Mouse (Mus musculus) midbrain, embryonic 11.5 days (tissue): Measurements from ENCODE around the gene Cpsf2. TPM values are rescaled to one million over a fixed set of nuclear protein-coding genes. Genes with fewer than 3 reads are reported as not detected.

Experiments used
- ATAC-seq: fragments of 200-750 bp; cut with Nextera tagmentation; 2 replicates; pipeline ENCODE4 v1.8.0; 2017; ENCODE audit warnings: moderate TSS enrichment, moderate library complexity; ENCODE audit not compliant: low FRiP score
- DNase-seq: peaks from one replicate; pipeline ENCODE4 v3.0.0; 2015; ENCODE audit warnings: low spot score; ENCODE audit errors: missing footprints
- H3K27ac ChIP-seq: fragments of 300-500 bp; sonication (generic); 2 replicates; pipeline ENCODE4 v1.5.1; 2014; ENCODE audit warnings: low read depth, low read length
- H3K27me3 ChIP-seq: fragments of 300-500 bp; sonication (generic); 2 replicates; pipeline ENCODE4 v1.6.1; 2014; ENCODE audit warnings: mild to moderate bottlenecking, low read length, moderate library complexity, mixed read lengths; ENCODE audit not compliant: control insufficient read depth, insufficient read depth
- H3K36me3 ChIP-seq: fragments of 300-500 bp; sonication (generic); 2 replicates; pipeline ENCODE4 v1.6.1; 2014; ENCODE audit warnings: mild to moderate bottlenecking, low read length, moderate library complexity, mixed read lengths; ENCODE audit not compliant: control insufficient read depth, insufficient read depth
- H3K4me1 ChIP-seq: fragments of 300-500 bp; sonication (generic); 2 replicates; pipeline ENCODE4 v1.6.1; 2014; ENCODE audit warnings: low read length; ENCODE audit not compliant: control insufficient read depth, insufficient read depth
- H3K4me2 ChIP-seq: fragments of 300-500 bp; sonication (generic); 2 replicates; pipeline ENCODE4 v1.6.1; 2014; ENCODE audit warnings: mild to moderate bottlenecking, moderate library complexity
- H3K4me3 ChIP-seq: fragments of 300-500 bp; sonication (generic); 2 replicates; pipeline ENCODE4 v1.5.1; 2014; ENCODE audit warnings: low read depth, low read length
- H3K9ac ChIP-seq: fragments of 300-500 bp; sonication (generic); 2 replicates; pipeline ENCODE4 v1.6.1; 2014; ENCODE audit warnings: low read length
- H3K9me3 ChIP-seq: fragments of 300-500 bp; sonication (generic); 2 replicates; pipeline ENCODE4 v1.6.1; 2016; ENCODE audit warnings: low read length; ENCODE audit not compliant: control insufficient read depth
- WGBS: fragments of 180-500 bp; shearing (Covaris S2); extraction: QIAGEN DNeasy Blood & Tissue Kit; methylation state at CpG from one replicate; pipeline ENCODE4 v1.1.7; 2014; 5-methylcytosine and 5-hydroxymethylcytosine counted together
- polyA plus RNA-seq: library from polyadenylated mRNA; unstranded; fragments of >200 nt; fragmentation: Nextera tagmentation; extraction: Ambion mirVana; gene quantifications from 2 replicates; pipeline ENCODE4 v1.2.1, GENCODE M21; 2014

The Cpsf2 gene
- polyA plus RNA-seq, 1 experiment from 2014 or later = 45.4 TPM

GRCm38 (mm10) chr12:101977404-101977915 is 1.7 kb downstream of the Cpsf2 start:
- DNase-seq (no peak), ATAC-seq (no peak)
- Histone ChIP-seq H3K27ac (no peak overlapping the region), H3K4me2 (peak overlapping the region; percentile 77; the same call in 1 of the 2 replicates), H3K9ac (no peak overlapping the region), H3K4me1 (peaks cover 9% of the 10 kb centered on the region), H3K4me3 (no peak overlapping the region), H3K27me3 (no peaks in the 10 kb centered on the region), H3K9me3 (no peaks in the 10 kb centered on the region), H3K36me3 (no peaks in the 10 kb centered on the region)
- 93% methylated on average over 10 of the region's 10 CpGs for WGBS

- peaks cover 9% of the 10 kb centered on the region for H3K4me1 ChIP-seq
- H3K9me3 ChIP-seq = no peaks in the 10 kb centered on the region
- H3K9ac ChIP-seq = no peak overlapping the region
- no peaks in the 10 kb centered on the region for H3K27me3 ChIP-seq
- no peak overlapping the region for H3K27ac ChIP-seq
- H3K36me3 ChIP-seq = no peaks in the 10 kb centered on the region; the same call in 1 of the 2 replicates
- no peak overlapping the region for H3K4me2 ChIP-seq
- ATAC-seq (no peak), DNase-seq (no peak)
- H3K4me3 ChIP-seq = no peak overlapping the region
- WGBS = 87% methylated on average over 5 of the region's 5 CpGs
These were observed 2.4 kb downstream of the Cpsf2 start for GRCm38 (mm10) chr12:101978162-101978561.

GRCm38 (mm10) chr12:101978588-101978987 is 2.8 kb downstream of the Cpsf2 start:
- 90% methylated on average over 1 of the region's 1 CpGs for WGBS
- peaks cover 9% of the 10 kb centered on the region for H3K4me1 ChIP-seq

GRCm38 (mm10) chr12:101979213-101979750 is 3.5 kb downstream of the Cpsf2 start:
- ATAC-seq = no peak
- no peaks in the 10 kb centered on the region for H3K9me3 ChIP-seq
- DNase-seq = no peak
- H3K27ac ChIP-seq = no peak overlapping the region
- no peak overlapping the region for H3K9ac ChIP-seq
- peaks cover 9% of the 10 kb centered on the region for H3K4me1 ChIP-seq
- no peak overlapping the region for H3K4me2 ChIP-seq
- no peak overlapping the region for H3K4me3 ChIP-seq
- 91% methylated on average over 8 of the region's 8 CpGs for WGBS
- H3K36me3 ChIP-seq = no peaks in the 10 kb centered on the region; the same call in 1 of the 2 replicates
- no peaks in the 10 kb centered on the region for H3K27me3 ChIP-seq

More at GRCm38 (mm10) chr12:101978588-101978987, 2.8 kb downstream of the Cpsf2 start:
- Histone ChIP-seq H3K9ac (no peak overlapping the region), H3K4me3 (no peak overlapping the region), H3K27me3 (no peaks in the 10 kb centered on the region), H3K36me3 (no peaks in the 10 kb centered on the region; the same call in 1 of the 2 replicates), H3K27ac (no peak overlapping the region), H3K4me2 (no peak overlapping the region), H3K9me3 (no peaks in the 10 kb centered on the region)
- DNase-seq (no peak), ATAC-seq (no peak)

- 86% methylated on average over 5 of the region's 5 CpGs for WGBS
- no peak for ATAC-seq
- H3K36me3 ChIP-seq = peaks cover 3% of the 10 kb centered on the region; the same call in 1 of the 2 replicates
These were observed 4.5 kb downstream of the Cpsf2 start for GRCm38 (mm10) chr12:101980266-101980665.

GRCm38 (mm10) chr12:101981559-101981958 is 5.8 kb downstream of the Cpsf2 start:
- ATAC-seq (no peak), DNase-seq (no peak)
- H3K27ac ChIP-seq = no peak overlapping the region
- peaks cover 9% of the 10 kb centered on the region for H3K4me1 ChIP-seq
- H3K27me3 ChIP-seq = no peaks in the 10 kb centered on the region
- WGBS = 93% methylated on average over 2 of the region's 2 CpGs
- H3K9ac ChIP-seq = no peak overlapping the region
- no peak overlapping the region for H3K4me2 ChIP-seq
- no peak overlapping the region for H3K4me3 ChIP-seq
- H3K9me3 ChIP-seq = no peaks in the 10 kb centered on the region
- peaks cover 3% of the 10 kb centered on the region; the same call in 1 of the 2 replicates for H3K36me3 ChIP-seq

More at GRCm38 (mm10) chr12:101980266-101980665, 4.5 kb downstream of the Cpsf2 start:
- Histone ChIP-seq H3K27ac (no peak overlapping the region), H3K9me3 (no peaks in the 10 kb centered on the region), H3K4me2 (no peak overlapping the region), H3K4me1 (peaks cover 9% of the 10 kb centered on the region), H3K9ac (no peak overlapping the region), H3K4me3 (no peak overlapping the region), H3K27me3 (no peaks in the 10 kb centered on the region)
- no peak for DNase-seq

GRCm38 (mm10) chr12:101982977-101983376 is 7.2 kb downstream of the Cpsf2 start:
- DNase-seq (no peak), ATAC-seq (no peak)
- no peak overlapping the region for H3K9ac ChIP-seq
- H3K4me1 ChIP-seq = no peaks in the 10 kb centered on the region
- H3K36me3 ChIP-seq = peaks cover 7% of the 10 kb centered on the region; the same call in 1 of the 2 replicates
- H3K27ac ChIP-seq = no peak overlapping the region
- no peaks in the 10 kb centered on the region for H3K9me3 ChIP-seq
- H3K4me3 ChIP-seq = no peak overlapping the region
- H3K27me3 ChIP-seq = no peaks in the 10 kb centered on the region
- 94% methylated on average over 9 of the region's 9 CpGs for WGBS
- no peak overlapping the region for H3K4me2 ChIP-seq

- H3K27ac ChIP-seq = no peak overlapping the region
- no peaks in the 10 kb centered on the region for H3K9me3 ChIP-seq
- no peaks in the 10 kb centered on the region for H3K27me3 ChIP-seq
- peaks cover 18% of the 10 kb centered on the region; the same call in 1 of the 2 replicates for H3K36me3 ChIP-seq
- no peak overlapping the region for H3K4me3 ChIP-seq
- no peak for ATAC-seq
- no peak overlapping the region for H3K9ac ChIP-seq
- 83% methylated on average over 3 of the region's 3 CpGs for WGBS
- H3K4me2 ChIP-seq = no peak overlapping the region
- H3K4me1 ChIP-seq = no peaks in the 10 kb centered on the region
- DNase-seq = no peak
These were observed 9.3 kb downstream of the Cpsf2 start for GRCm38 (mm10) chr12:101985110-101985509.

GRCm38 (mm10) chr12:101987659-101988058 is 11.9 kb downstream of the Cpsf2 start:
- peaks cover 37% of the 10 kb centered on the region for H3K36me3 ChIP-seq
- H3K4me2 ChIP-seq = no peak overlapping the region
- no peak overlapping the region for H3K27ac ChIP-seq
- no peaks in the 10 kb centered on the region for H3K9me3 ChIP-seq
- WGBS = 94% methylated on average over 6 of the region's 6 CpGs
- H3K4me1 ChIP-seq = no peaks in the 10 kb centered on the region
- DNase-seq = no peak
- H3K9ac ChIP-seq = no peak overlapping the region
- no peak for ATAC-seq
- H3K27me3 ChIP-seq = no peaks in the 10 kb centered on the region
- no peak overlapping the region for H3K4me3 ChIP-seq
